Mouse (Mus musculus) heart, embryonic 14.5 days (tissue): ENCODE data around the gene Inka1. TPM values are rescaled to one million over a fixed set of nuclear protein-coding genes. Genes with fewer than 3 reads are reported as not detected.
A peak's percentile ranks its signal among the peaks of the same experiment; 100 is the strongest.

Experiments
- ATAC-seq: fragments of 200-750 bp; cut with Nextera tagmentation; 2 replicates; pipeline ENCODE4 v1.8.0; 2017; ENCODE audit warnings: low read depth, moderate TSS enrichment; ENCODE audit not compliant: insufficient number of reproducible peaks, insufficient read depth, low FRiP score
- H3K27ac ChIP-seq, 2 experiments: fragments of 200-500 bp in 1 of 2; fragments of 300-500 bp in 1 of 2; sonication (generic) in 1 of 2; replicated peaks in 1 of 2; 2 replicates each; pipeline ENCODE4 v1.5.1; 2012 to 2014; ENCODE audit warnings: low read depth in 2 of 2, low read length in 2 of 2, control low read depth in 1 of 2, mild to moderate bottlenecking in 1 of 2, mixed read lengths in 1 of 2; ENCODE audit not compliant: control insufficient read depth in 1 of 2, insufficient read depth in 1 of 2
- H3K27me3 ChIP-seq: fragments of 300-500 bp; sonication (generic); 2 replicates; pipeline ENCODE4 v1.6.1; 2014; ENCODE audit warnings: mild to moderate bottlenecking, low read length, control low read depth; ENCODE audit not compliant: control insufficient read depth, insufficient read depth
- H3K36me3 ChIP-seq: fragments of 300-500 bp; sonication (generic); 2 replicates; pipeline ENCODE4 v1.6.1; 2014; ENCODE audit warnings: mild to moderate bottlenecking, control low read depth, low read length, mixed read lengths; ENCODE audit not compliant: control insufficient read depth, insufficient read depth
- H3K4me1 ChIP-seq, 2 experiments: fragments of 200-500 bp in 1 of 2; fragments of 300-500 bp in 1 of 2; sonication (generic) in 1 of 2; 2 replicates each; pipeline ENCODE4 v1.6.1; 2012 to 2014; ENCODE audit warnings: low read length in 2 of 2, control low read depth in 1 of 2, mixed read lengths in 1 of 2; ENCODE audit not compliant: control insufficient read depth in 2 of 2, insufficient read depth in 2 of 2
- H3K4me2 ChIP-seq: fragments of 300-500 bp; sonication (generic); 2 replicates; pipeline ENCODE4 v1.6.1; 2014; ENCODE audit warnings: mild to moderate bottlenecking, low read length
- H3K4me3 ChIP-seq, 2 experiments: fragments of 200-500 bp in 1 of 2; fragments of 300-500 bp in 1 of 2; sonication (generic) in 1 of 2; 2 replicates each; pipeline ENCODE4 v1.5.1; 2012 to 2014; ENCODE audit warnings: low read length in 2 of 2, mild to moderate bottlenecking in 2 of 2, control low read depth in 1 of 2, low read depth in 1 of 2, moderate library complexity in 1 of 2; ENCODE audit not compliant: control insufficient read depth in 1 of 2, insufficient read depth in 1 of 2
- H3K9ac ChIP-seq: fragments of 300-500 bp; sonication (generic); 2 replicates; pipeline ENCODE4 v1.6.1; 2014; ENCODE audit warnings: mild to moderate bottlenecking, low read length
- H3K9me3 ChIP-seq: fragments of 300-500 bp; sonication (generic); 2 replicates; pipeline ENCODE4 v1.6.1; 2016; ENCODE audit warnings: low read length, control low read depth; ENCODE audit not compliant: control insufficient read depth
- WGBS: fragments of 180-500 bp; shearing (Covaris S2); extraction: QIAGEN DNeasy Blood & Tissue Kit; methylation state at CpG from one replicate; pipeline ENCODE4 v1.1.7; 2014; 5-methylcytosine and 5-hydroxymethylcytosine counted together
- polyA plus RNA-seq: library from polyadenylated mRNA; unstranded; fragments of >200 nt; fragmentation: Nextera tagmentation; extraction: Ambion mirVana; gene quantifications from 2 replicates; pipeline ENCODE4 v1.2.1, GENCODE M21; 2014

Gene Inka1
- polyA plus RNA-seq, 1 experiment from 2014 or later, result 49.2 TPM

- H3K36me3 ChIP-seq, result peaks cover 49% of the 10 kb centered on the region
- peak overlapping the region; percentile 49 to 80 for H3K27ac ChIP-seq
- no peak overlapping the region for H3K4me2 ChIP-seq
- H3K4me1 ChIP-seq, result peaks cover 0 to 8% of the 10 kb centered on the region in 2 experiments; a peak in 1 of 4 replicates
- no peaks in the 10 kb centered on the region for H3K27me3 ChIP-seq
- ATAC-seq, result no peak; the same call in 1 of the 2 replicates
- WGBS, result 18% methylated on average over 5 of the region's 5 CpGs
- no peaks in the 10 kb centered on the region for H3K9me3 ChIP-seq
- H3K4me3 ChIP-seq, result no peak overlapping the region
- H3K9ac ChIP-seq, result peak overlapping the region; percentile 9; the same call in 1 of the 2 replicates
Measured at GRCm38 (mm10) chr9:107963700-107964099, 22.0 kb downstream of the Inka1 start.

GRCm38 (mm10) chr9:107962916-107963315 lies 22.8 kb downstream of the Inka1 start:
- H3K9ac ChIP-seq, result no peak overlapping the region
- ATAC-seq, result no peak
- H3K4me2 ChIP-seq, result no peak overlapping the region
- H3K4me3 ChIP-seq, result no peak overlapping the region
- no peak overlapping the region for H3K27ac ChIP-seq
- H3K27me3 ChIP-seq, result no peaks in the 10 kb centered on the region
- WGBS, result 93% methylated on average over 9 of the region's 9 CpGs
- peaks cover 0 to 8% of the 10 kb centered on the region in 2 experiments; a peak in 1 of 4 replicates for H3K4me1 ChIP-seq
- no peaks in the 10 kb centered on the region for H3K9me3 ChIP-seq
- peaks cover 51% of the 10 kb centered on the region for H3K36me3 ChIP-seq

GRCm38 (mm10) chr9:107961881-107962280 lies 23.8 kb downstream of the Inka1 start:
- Histone ChIP-seq H3K9ac (no peak overlapping the region; the same call in 1 of the 2 replicates), H3K4me2 (no peak overlapping the region), H3K27me3 (no peaks in the 10 kb centered on the region), H3K27ac (no peak overlapping the region), H3K36me3 (peaks cover 61% of the 10 kb centered on the region), H3K4me3 (no peak overlapping the region), H3K4me1 (peaks cover 0 to 8% of the 10 kb centered on the region in 2 experiments; a peak in 1 of 4 replicates), H3K9me3 (no peaks in the 10 kb centered on the region)
- 40% methylated on average over 5 of the region's 5 CpGs for WGBS
- no peak for ATAC-seq

GRCm38 (mm10) chr9:107961351-107961762 lies 24.3 kb downstream of the Inka1 start:
- WGBS, result 92% methylated on average over 10 of the region's 10 CpGs
- no peak for ATAC-seq

GRCm38 (mm10) chr9:107960928-107961327 lies 24.8 kb downstream of the Inka1 start:
- ATAC-seq, result no peak

More at GRCm38 (mm10) chr9:107961351-107961762, 24.3 kb downstream of the Inka1 start:
- no peak overlapping the region for H3K4me3 ChIP-seq
- no peak overlapping the region for H3K27ac ChIP-seq
- H3K27me3 ChIP-seq, result no peaks in the 10 kb centered on the region
- H3K4me1 ChIP-seq, result peaks cover 0 to 8% of the 10 kb centered on the region in 2 experiments; a peak in 1 of 4 replicates
- no peak overlapping the region for H3K4me2 ChIP-seq
- no peaks in the 10 kb centered on the region for H3K9me3 ChIP-seq
- H3K9ac ChIP-seq, result no peak overlapping the region
- peaks cover 63% of the 10 kb centered on the region for H3K36me3 ChIP-seq

GRCm38 (mm10) chr9:107959896-107960295 lies 25.8 kb downstream of the Inka1 start:
- Histone ChIP-seq H3K4me3 (no peak overlapping the region), H3K4me2 (no peak overlapping the region), H3K9ac (no peak overlapping the region), H3K27ac (no peak overlapping the region), H3K36me3 (peaks cover 56% of the 10 kb centered on the region), H3K27me3 (no peaks in the 10 kb centered on the region), H3K4me1 (peaks cover 0 to 8% of the 10 kb centered on the region in 2 experiments; a peak in 1 of 4 replicates), H3K9me3 (no peaks in the 10 kb centered on the region)
- ATAC-seq, result no peak
- 71% methylated on average over 6 of the region's 6 CpGs for WGBS

More at GRCm38 (mm10) chr9:107960928-107961327, 24.8 kb downstream of the Inka1 start:
- no peaks in the 10 kb centered on the region for H3K27me3 ChIP-seq
- H3K36me3 ChIP-seq, result peaks cover 63% of the 10 kb centered on the region
- no peak overlapping the region for H3K4me3 ChIP-seq
- no peak overlapping the region for H3K9ac ChIP-seq
- no peaks in the 10 kb centered on the region for H3K9me3 ChIP-seq
- no peak overlapping the region for H3K27ac ChIP-seq
- 75% methylated on average over 4 of the region's 4 CpGs for WGBS
- H3K4me1 ChIP-seq, result peaks cover 0 to 8% of the 10 kb centered on the region in 2 experiments; a peak in 1 of 4 replicates
- H3K4me2 ChIP-seq, result no peak overlapping the region

GRCm38 (mm10) chr9:107957141-107957540 lies 28.5 kb downstream of the Inka1 start:
- no peaks in the 10 kb centered on the region for H3K27me3 ChIP-seq
- no peak overlapping the region for H3K9ac ChIP-seq
- 64% methylated on average over 6 of the region's 6 CpGs for WGBS
- ATAC-seq, result no peak
- H3K4me2 ChIP-seq, result no peak overlapping the region
- H3K27ac ChIP-seq, result no peak overlapping the region
- H3K9me3 ChIP-seq, result no peaks in the 10 kb centered on the region
- no peak overlapping the region for H3K4me3 ChIP-seq
- H3K36me3 ChIP-seq, result peaks cover 49% of the 10 kb centered on the region
- no peaks in the 10 kb centered on the region for H3K4me1 ChIP-seq
